Mouse (Mus musculus) CH12.LX (cell line): ENCODE data around the gene 5830473C10Rik. TPM values are rescaled to one million over a fixed set of nuclear protein-coding genes. Genes with fewer than 3 reads are reported as not detected.

Source experiments
- DNase-seq: peaks from one replicate; pipeline ENCODE4 v3.0.0-alpha.2; 2013; ENCODE audit errors: extremely low read depth
- H3K27ac ChIP-seq: 2 replicates; pipeline ENCODE4 v1.5.1; 2012; ENCODE audit warnings: low read depth, mild to moderate bottlenecking, control low read depth, moderate library complexity; ENCODE audit not compliant: insufficient read depth
- H3K27me3 ChIP-seq: replicated peaks from 2 replicates; pipeline ENCODE3; 2012; ENCODE audit warnings: inconsistent platforms
- H3K36me3 ChIP-seq, 2 experiments: replicated peaks in 1 of 2; 2 replicates each; pipeline versions ENCODE3 to v1.6.1; 2012; ENCODE audit warnings: inconsistent platforms in 1 of 2, low read length in 1 of 2, mild to moderate bottlenecking in 1 of 2, mixed read lengths in 1 of 2, moderate library complexity in 1 of 2; ENCODE audit not compliant: control insufficient read depth in 1 of 2, insufficient read depth in 1 of 2
- H3K4me1 ChIP-seq, 2 experiments: 2 replicates each; pipeline ENCODE4 v1.6.1; 2012; ENCODE audit warnings: inconsistent platforms in 1 of 2, moderate library complexity in 1 of 2; ENCODE audit not compliant: insufficient read depth in 2 of 2, control insufficient read depth in 1 of 2
- H3K4me2 ChIP-seq: 2 replicates; pipeline ENCODE4 v1.6.1; 2012; ENCODE audit warnings: low read depth, mild to moderate bottlenecking, control low read depth; ENCODE audit not compliant: poor library complexity, insufficient read depth, severe bottlenecking
- H3K4me3 ChIP-seq, 3 experiments: fragments of 150-350 bp in 1 of 3; sonication (generic) in 1 of 3; replicated peaks in 1 of 3; 2 replicates each; pipeline versions ENCODE3 to v1.5.1; 2011 to 2012; ENCODE audit warnings: low read depth in 2 of 3, low read length in 2 of 3, mild to moderate bottlenecking in 2 of 3, moderate library complexity in 2 of 3, control low read depth in 1 of 3, improper control_type of control experiment in 1 of 3, inconsistent platforms in 1 of 3, mixed read lengths in 1 of 3; ENCODE audit not compliant: poor library complexity in 1 of 3
- H3K79me2 ChIP-seq: replicated peaks from 2 replicates; pipeline ENCODE4 v1.6.1; 2012; ENCODE audit warnings: mild to moderate bottlenecking, moderate library complexity; ENCODE audit not compliant: control insufficient read depth, poor library complexity, insufficient read depth, severe bottlenecking; ENCODE audit errors: extremely low read depth
- H3K9ac ChIP-seq: 2 replicates; pipeline ENCODE4 v1.6.1; 2012; ENCODE audit warnings: low read depth, mild to moderate bottlenecking, control low read depth, moderate library complexity; ENCODE audit not compliant: insufficient read depth
- H3K9me3 ChIP-seq: replicated peaks from 2 replicates; pipeline ENCODE3; 2012; ENCODE audit warnings: low read length, inconsistent platforms, mixed read lengths
- BHLHE40 ChIP-seq: IDR thresholded peaks from 2 replicates; pipeline ENCODE4 v1.6.1; 2011; ENCODE audit warnings: mild to moderate bottlenecking, low read depth, low read length, improper control_type of control experiment
- JUN ChIP-seq: IDR thresholded peaks from 2 replicates; pipeline ENCODE4 v1.6.1; 2011; ENCODE audit warnings: low read depth, mild to moderate bottlenecking, low read length, improper control_type of control experiment, moderate library complexity; ENCODE audit not compliant: insufficient read depth
- JUND ChIP-seq: conservative IDR thresholded peaks from 2 replicates; pipeline ENCODE4 v1.6.1; 2011; ENCODE audit warnings: low read depth, low read length, improper control_type of control experiment
- MAFK ChIP-seq: IDR thresholded peaks from 2 replicates; pipeline ENCODE4 v1.6.1; 2011; ENCODE audit warnings: low read length, improper control_type of control experiment; ENCODE audit not compliant: insufficient replicate concordance
- MXI1 ChIP-seq: IDR thresholded peaks from 2 replicates; pipeline ENCODE4 v1.6.1; 2011; ENCODE audit warnings: mild to moderate bottlenecking, low read depth, low read length, improper control_type of control experiment
- NELFE ChIP-seq: IDR thresholded peaks from 2 replicates; pipeline ENCODE4 v1.6.1; 2011; ENCODE audit warnings: low read depth, low read length, improper control_type of control experiment
- NRF1 ChIP-seq: IDR thresholded peaks from 2 replicates; pipeline ENCODE4 v1.6.1; 2014; ENCODE audit warnings: low read depth, mild to moderate bottlenecking, inconsistent platforms, low read length, improper control_type of control experiment, moderate library complexity
- POLR2A ChIP-seq: IDR thresholded peaks from 2 replicates; pipeline ENCODE4 v1.6.1; 2011; ENCODE audit warnings: low read depth, mild to moderate bottlenecking, improper control_type of control experiment, low read length
- RCOR1 ChIP-seq: conservative IDR thresholded peaks from 2 replicates; pipeline ENCODE4 v1.6.1; 2012; ENCODE audit warnings: low read depth, mild to moderate bottlenecking, inconsistent platforms, low read length, improper control_type of control experiment
- TBP ChIP-seq: conservative IDR thresholded peaks from 2 replicates; pipeline ENCODE4 v1.6.1; 2011; ENCODE audit warnings: low read depth, low read length, improper control_type of control experiment
- TCF12 ChIP-seq: IDR thresholded peaks from 2 replicates; pipeline ENCODE4 v1.6.1; 2014; ENCODE audit warnings: low read depth, mild to moderate bottlenecking, inconsistent platforms, low read length, improper control_type of control experiment
- USF2 ChIP-seq: conservative IDR thresholded peaks from 2 replicates; pipeline ENCODE4 v1.6.1; 2011; ENCODE audit warnings: low read depth, low read length, improper control_type of control experiment
- ZMIZ1 ChIP-seq: IDR thresholded peaks from 2 replicates; pipeline ENCODE4 v1.6.1; 2012; ENCODE audit warnings: low read depth, mild to moderate bottlenecking, inconsistent platforms, low read length, improper control_type of control experiment
- ZNF384 ChIP-seq: IDR thresholded peaks from 2 replicates; pipeline ENCODE4 v1.6.1; 2012; ENCODE audit warnings: low read depth, low read length, improper control_type of control experiment, inconsistent platforms
- dilution Hi-C: fragments of 300-500 bp; cut with MboI; formaldehyde crosslinking; loops from 2 replicates; pipeline ENCODE4 v1.14.3; 2020; ENCODE audit warnings: low sequenced_read_pairs; ENCODE audit not compliant: extremely low pct_unique_long_range_greater_than_20kb, extremely low pct_ligation_motif_present
- in situ Hi-C: fragments of 300-500 bp; cut with MboI; formaldehyde crosslinking; loops from 3 replicates; pipeline ENCODE4 v1.14.3; 2019; ENCODE audit warnings: low sequenced_read_pairs, low pct_ligation_motif_present, low pct_unique_long_range_greater_than_20kb, mixed read lengths
- polyA plus RNA-seq: library from polyadenylated mRNA; unstranded; fragments of >175 nt; gene quantifications from 2 replicates; pipeline ENCODE4 v1.2.1, GENCODE M21; 2012; ENCODE audit warnings: low read depth; ENCODE audit not compliant: insufficient read length
- total RNA-seq, 2 experiments: library from RNA; depleted of rRNA; stranded (reverse); fragments of 300-350 nt in 1 of 2; fragments of >200 nt in 1 of 2; gene quantifications; 2 replicates each; pipeline ENCODE4 v1.2.3; 2012 to 2014

The 5830473C10Rik gene
- total and polyA plus RNA-seq, 3 experiments: 0.83 to 3.8 (median 2.0) TPM

DNA sequence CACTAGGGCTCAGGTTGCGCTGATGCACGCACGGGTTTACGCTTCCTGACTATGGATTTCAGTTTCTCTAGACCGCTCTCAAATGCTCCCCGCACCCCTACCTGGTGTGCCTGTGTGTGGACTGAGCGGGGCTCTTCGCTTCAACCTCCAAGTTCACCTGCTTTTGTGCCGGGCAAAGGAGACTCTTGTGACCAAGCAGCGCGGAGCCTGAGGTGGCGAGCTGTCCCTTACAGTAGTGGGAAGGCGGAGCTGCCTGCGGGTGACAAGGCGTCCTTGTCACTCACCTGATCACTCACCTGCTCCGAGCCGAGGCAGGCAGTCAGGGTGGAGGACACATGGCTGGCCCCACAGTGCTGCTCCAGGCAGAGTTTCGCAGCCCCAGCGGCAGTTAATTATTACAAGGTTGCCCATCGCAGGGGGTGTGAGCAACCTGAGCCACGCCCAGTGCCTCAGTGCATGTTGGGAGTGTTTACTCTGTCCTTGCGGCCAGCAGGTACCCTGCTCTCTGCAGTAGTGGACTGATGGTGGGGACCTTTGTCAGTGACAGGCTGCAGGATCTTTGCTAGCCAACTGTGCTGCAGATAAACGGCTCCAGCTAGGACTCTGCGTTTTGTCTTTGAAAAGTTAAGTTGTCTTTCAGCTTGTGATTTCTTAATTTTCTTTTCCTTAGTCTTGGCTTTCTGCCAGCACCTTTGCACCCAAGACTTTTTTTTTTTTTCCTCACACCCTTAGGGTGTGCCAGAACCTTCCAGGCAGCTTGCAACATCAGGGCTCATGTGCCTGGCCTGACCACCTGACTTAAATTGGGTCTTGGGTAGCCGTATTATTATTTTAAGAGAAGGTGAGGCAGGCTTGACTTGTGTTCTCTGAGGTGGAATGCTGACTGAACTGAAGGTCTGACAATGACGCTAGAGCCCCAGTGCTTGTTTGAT, 79.6 kb downstream of the 5830473C10Rik start, which contains the start of gene Rassf6:
Rassf6 (minus strand) TSS at position 372 of the 932 bp plus-strand sequence.
- peaks cover 2% of the 10 kb centered on the region; the same call in 1 of the 2 replicates for H3K79me2 ChIP-seq
- no peaks in the 10 kb centered on the region for H3K9me3 ChIP-seq
- peaks cover 0 to 39% of the 10 kb centered on the region in 2 experiments; a peak in 2 of 4 replicates for H3K4me1 ChIP-seq
- H3K4me3 ChIP-seq: peak within 1 kb of the TSS; percentile 62 to 85 (median 77)
- peak within 1 kb of the TSS; percentile 68 for H3K4me2 ChIP-seq
- peak; percentile 69 for DNase-seq
- peaks cover 3 to 15% of the 10 kb centered on the region in 2 experiments for H3K36me3 ChIP-seq
- TF ChIP-seq TCF12 (peak; percentile 59; the same call in 1 of the 2 replicates), POLR2A (peak; percentile 72), USF2 (no peak), ZMIZ1 (0 out of 2 replicates have a peak, but pooled peaks have one; percentile 14), TBP (peak; percentile 41; the same call in 1 of the 2 replicates), MXI1 (no peak), RCOR1 (no peak), BHLHE40 (no peak), NELFE (peak; percentile 53; the same call in 1 of the 2 replicates), ZNF384 (peak; percentile 60), JUN (no peak), MAFK (no peak)
- in situ Hi-C loops (loop anchor here (5.0 kb wide), 1 partner anchor 43 kb away; no protein-coding TSS in a partner anchor), dilution Hi-C loops (no loop called here)
- no peaks in the 10 kb centered on the region for H3K27me3 ChIP-seq
- H3K27ac ChIP-seq: peak within 1 kb of the TSS; percentile 36; the same call in 1 of the 2 replicates
- H3K9ac ChIP-seq: peak within 1 kb of the TSS; percentile 39

- peak overlapping the region; percentile 59 for H3K4me2 ChIP-seq
- no peaks in the 10 kb centered on the region for H3K27me3 ChIP-seq
- in situ Hi-C loops (loop anchor here (5.0 kb wide), 1 partner anchor 44 kb away; no protein-coding TSS in a partner anchor), dilution Hi-C loops (no loop called here)
- no peak overlapping the region for H3K27ac ChIP-seq
- DNase-seq: no peak
- peaks cover 2% of the 10 kb centered on the region; the same call in 1 of the 2 replicates for H3K79me2 ChIP-seq
- TF ChIP-seq NRF1: no peak
- no peak for TF ChIP-seq JUND
- no peaks in the 10 kb centered on the region for H3K9me3 ChIP-seq
- H3K9ac ChIP-seq: no peak overlapping the region
- peaks cover 2 to 9% of the 10 kb centered on the region in 2 experiments for H3K36me3 ChIP-seq
- H3K4me3 ChIP-seq: peak overlapping the region in 2 of 3 experiments; percentile 62 to 77
- peaks cover 0 to 44% of the 10 kb centered on the region in 2 experiments; a peak in 2 of 4 replicates for H3K4me1 ChIP-seq
Measured at GRCm38 (mm10) chr5:90641218-90641610, 80.3 kb downstream of the 5830473C10Rik start.
